Mouse (Mus musculus) heart, embryonic 10.5 days (tissue): ENCODE measurements around the gene Gm21905. TPM values are rescaled to one million over a fixed set of nuclear protein-coding genes. Genes with fewer than 3 reads are reported as not detected.

Experiments
- DNase-seq: peaks from one replicate; pipeline ENCODE4 v3.0.0-alpha.2; 2017; ENCODE audit warnings: low spot score
- H3K27ac ChIP-seq: fragments of 300-500 bp; sonication (generic); 2 replicates; pipeline ENCODE4 v1.5.1; 2016; ENCODE audit warnings: mild to moderate bottlenecking
- H3K27me3 ChIP-seq: fragments of 300-500 bp; sonication (generic); 2 replicates; pipeline ENCODE4 v1.6.1; 2016; ENCODE audit warnings: mild to moderate bottlenecking; ENCODE audit not compliant: poor library complexity, insufficient read depth, severe bottlenecking
- H3K36me3 ChIP-seq: fragments of 300-500 bp; sonication (generic); 2 replicates; pipeline ENCODE4 v1.6.1; 2016; ENCODE audit warnings: mild to moderate bottlenecking, moderate library complexity
- H3K4me1 ChIP-seq: fragments of 300-500 bp; sonication (generic); 2 replicates; pipeline ENCODE4 v1.6.1; 2016; ENCODE audit warnings: mild to moderate bottlenecking
- H3K4me3 ChIP-seq: fragments of 300-500 bp; sonication (generic); 2 replicates; pipeline ENCODE4 v1.5.1; 2016; ENCODE audit warnings: mild to moderate bottlenecking, moderate library complexity
- H3K9me3 ChIP-seq: fragments of 300-500 bp; sonication (generic); 2 replicates; pipeline ENCODE4 v1.6.1; 2016; ENCODE audit warnings: mild to moderate bottlenecking, moderate library complexity
- WGBS: fragments of 180-500 bp; shearing (Covaris S2); methylation state at CpG from one replicate; pipeline ENCODE4 v1.1.7; 2016; 5-methylcytosine and 5-hydroxymethylcytosine counted together
- polyA plus RNA-seq: library from polyadenylated mRNA; unstranded; fragments of >200 nt; fragmentation: Nextera tagmentation; extraction: Ambion mirVana; gene quantifications from 2 replicates; pipeline ENCODE4 v1.2.1, GENCODE M21; 2016

Gene Gm21905
- polyA plus RNA-seq, 1 experiment from 2014 or later: not detected

DNA sequence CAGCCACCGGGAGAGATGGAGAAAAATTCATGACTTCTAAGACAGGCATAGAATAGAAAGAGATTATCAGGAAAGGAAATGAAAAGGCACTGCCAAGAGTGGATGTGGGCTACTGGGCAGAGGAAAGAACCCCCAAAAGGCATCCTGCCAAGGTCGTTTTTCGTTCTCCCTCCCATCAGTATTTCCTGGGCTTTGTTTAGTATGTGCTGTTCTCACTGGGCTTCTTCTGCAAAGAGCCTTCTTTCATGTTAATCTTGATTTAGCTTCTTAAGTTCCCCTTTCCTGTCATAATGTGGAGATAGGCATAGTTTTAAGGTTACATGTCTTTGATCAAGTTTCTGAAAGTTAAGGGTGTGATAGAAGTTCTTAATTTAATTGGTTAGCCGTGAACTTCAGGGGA lies 15.6 kb downstream of the Gm21905 start:
- Histone ChIP-seq H3K4me3 (no peak overlapping the region), H3K27me3 (no peaks in the 10 kb centered on the region), H3K27ac (no peak overlapping the region), H3K9me3 (no peaks in the 10 kb centered on the region), H3K36me3 (no peaks in the 10 kb centered on the region), H3K4me1 (no peaks in the 10 kb centered on the region)
- no peak for DNase-seq
- 47% methylated on average over 4 of the region's 4 CpGs for whole genome bisulfite sequencing

GRCm38 (mm10) chr5:67904555-67904954 lies 41.7 kb downstream of the Gm21905 start:
- no peaks in the 10 kb centered on the region for H3K4me1 ChIP-seq

DNA sequence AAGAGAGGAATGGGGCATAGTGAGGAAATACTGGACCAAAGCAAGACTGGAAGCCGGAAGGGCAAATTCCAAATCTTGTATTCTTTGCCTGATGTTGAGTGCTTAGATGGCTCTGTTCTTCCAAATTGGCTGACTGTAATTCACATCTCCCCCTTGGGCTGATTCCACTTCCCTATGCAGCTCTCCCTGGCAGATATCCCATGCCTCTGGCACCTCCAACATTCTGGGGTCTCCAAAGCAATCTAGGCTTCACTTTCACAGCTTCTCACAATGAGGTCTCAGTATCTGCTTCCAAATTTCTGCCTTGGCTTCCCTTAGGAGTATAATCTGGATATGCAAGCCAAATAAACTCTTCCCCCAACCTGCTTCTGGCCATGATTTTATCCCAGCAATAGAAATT lies 47.3 kb downstream of the Gm21905 start:
- H3K36me3 ChIP-seq: no peaks in the 10 kb centered on the region
- WGBS: 84% methylated on average over 1 of the region's 1 CpGs
- no peaks in the 10 kb centered on the region for H3K9me3 ChIP-seq
- H3K4me3 ChIP-seq: no peak overlapping the region
- no peak for DNase-seq
- H3K4me1 ChIP-seq: no peaks in the 10 kb centered on the region
- H3K27ac ChIP-seq: no peak overlapping the region
- no peaks in the 10 kb centered on the region for H3K27me3 ChIP-seq

More at GRCm38 (mm10) chr5:67904555-67904954, 41.7 kb downstream of the Gm21905 start:
- Histone ChIP-seq H3K27ac (no peak overlapping the region), H3K4me3 (no peak overlapping the region), H3K9me3 (no peaks in the 10 kb centered on the region), H3K36me3 (no peaks in the 10 kb centered on the region), H3K27me3 (no peaks in the 10 kb centered on the region)
- WGBS: 63% methylated on average over 2 of the region's 2 CpGs
- no peak for DNase-seq

DNA sequence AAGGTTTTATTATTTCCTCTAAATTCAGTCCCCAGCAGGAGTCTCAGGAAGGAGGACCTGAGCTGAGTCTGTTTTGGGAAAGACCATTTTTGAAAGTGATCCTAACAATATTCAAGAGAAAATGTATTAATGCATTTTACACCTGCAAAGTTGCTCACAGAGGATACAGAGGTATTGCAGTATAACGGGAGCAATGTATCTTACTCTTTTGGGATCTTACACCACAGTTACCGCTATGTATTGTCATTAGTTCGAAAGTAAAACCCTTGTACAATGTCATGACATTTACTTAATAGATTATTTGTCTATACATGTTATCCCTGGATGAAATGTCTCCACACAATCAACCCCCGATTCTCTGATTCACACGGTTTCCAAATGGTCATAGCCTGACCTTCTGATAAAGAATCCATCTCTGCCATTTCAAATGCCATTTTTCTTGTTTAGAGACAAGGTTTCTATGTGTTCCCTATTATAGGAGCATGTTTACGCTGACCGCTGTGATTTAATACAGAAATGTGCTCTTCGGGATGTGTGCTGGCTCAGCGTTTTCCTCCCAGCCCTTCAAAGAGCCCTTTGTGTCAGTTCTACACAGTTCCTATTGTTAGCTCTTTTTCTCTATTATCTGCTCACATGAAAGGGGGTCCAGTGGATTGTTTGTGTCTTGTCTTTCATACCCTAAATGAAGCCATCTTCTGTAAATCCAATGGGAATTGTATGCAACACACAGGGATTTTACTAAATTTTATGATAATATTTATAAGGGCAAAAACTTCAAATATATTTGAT lies 61.6 kb downstream of the Gm21905 start:
- 85% methylated on average over 9 of the region's 9 CpGs for WGBS
- no peaks in the 10 kb centered on the region for H3K4me1 ChIP-seq

GRCm38 (mm10) chr5:67883564-67884171 lies 62.6 kb downstream of the Gm21905 start:
- H3K9me3 ChIP-seq: no peaks in the 10 kb centered on the region
- H3K4me3 ChIP-seq: no peak overlapping the region
- H3K27ac ChIP-seq: no peak overlapping the region
- DNase-seq: no peak
- 64% methylated on average over 1 of the region's 1 CpGs for WGBS
- no peaks in the 10 kb centered on the region for H3K4me1 ChIP-seq
- no peaks in the 10 kb centered on the region for H3K27me3 ChIP-seq
- H3K36me3 ChIP-seq: no peaks in the 10 kb centered on the region

More for the DNA sequence above, 61.6 kb downstream of the Gm21905 start:
- DNase-seq: no peak
- Histone ChIP-seq H3K36me3 (no peaks in the 10 kb centered on the region), H3K27me3 (no peaks in the 10 kb centered on the region), H3K9me3 (no peaks in the 10 kb centered on the region), H3K27ac (no peak overlapping the region), H3K4me3 (no peak overlapping the region)

Other genes starting within 250 kb of the Gm21905 start
- gene Atp8a1, start 99.0 kb downstream of the Gm21905 start, polyA plus RNA-seq: 16.2 and 19.9 TPM in 2 replicates
- gene Gm5108, start 4.8 kb downstream of the Gm21905 start, polyA plus RNA-seq: not detected in 2 replicates
- gene Grxcr1, start 85.4 kb upstream of the Gm21905 start, polyA plus RNA-seq: not detected in 2 replicates